Mouse (Mus musculus): Measurements from ENCODE around the gene Cd37. TPM values are rescaled to one million over a fixed set of nuclear protein-coding genes. Genes with fewer than 3 reads are reported as not detected.
A peak's percentile ranks its signal among the peaks of the same experiment; 100 is the strongest.
"Not testable (repeated sequence)": the region's sequence is repeated elsewhere in the genome, so short reads cannot be mapped to it uniquely, and the experiment has no call there.

Cd37 gene
- polyA plus RNA-seq (2012; ENCODE audit: insufficient read depth, insufficient read length, missing spikeins) = 4.1 and 4.5 TPM in 2 replicates

- H3K4me1 ChIP-seq (ENCODE audit: control insufficient read depth, insufficient read depth, insufficient read length, low read length) = peaks cover 13% of the 10 kb centered on the region
- H3K27ac ChIP-seq (replicated peaks; ENCODE audit: low read depth, low read length) = peak within 1 kb of the TSS; percentile 55
- peak within 1 kb of the TSS; percentile 41 for H3K4me3 ChIP-seq (ENCODE audit: insufficient read depth, low read depth, low read length)
Measured at GRCm38 (mm10) chr7:45238723-45239496, at the start of gene Cd37. Gene Cd37 (minus strand): TSS chr7:45239115.

GRCm38 (mm10) chr7:45286486-45286885 lies 47.6 kb upstream of the Cd37 start:
- H3K4me1 ChIP-seq (ENCODE audit: control insufficient read depth, insufficient read depth, insufficient read length, low read length) = peaks cover 3% of the 10 kb centered on the region; the same call in 1 of the 2 replicates
- no peak overlapping the region for H3K27ac ChIP-seq (replicated peaks; ENCODE audit: low read depth, low read length)
- no peak overlapping the region for H3K4me3 ChIP-seq (ENCODE audit: insufficient read depth, low read depth, low read length)

- Histone ChIP-seq H3K27ac (replicated peaks; ENCODE audit: low read depth, low read length) (no peak within 1 kb of the TSS), H3K4me3 (ENCODE audit: insufficient read depth, low read depth, low read length) (peak within 1 kb of the TSS; percentile 65), H3K4me1 (ENCODE audit: control insufficient read depth, insufficient read depth, insufficient read length, low read length) (no peaks in the 10 kb centered on the region)
Measured at GRCm38 (mm10) chr7:45277136-45277760, 38.3 kb upstream of the Cd37 start, which contains the start of gene Slc6a21. Gene Slc6a21 (plus strand): TSS chr7:45277513.

- H3K4me3 ChIP-seq (ENCODE audit: insufficient read depth, low read depth, low read length) = no peak overlapping the region
- H3K27ac ChIP-seq (replicated peaks; ENCODE audit: low read depth, low read length) = no peak overlapping the region
- no peaks in the 10 kb centered on the region for H3K4me1 ChIP-seq (ENCODE audit: control insufficient read depth, insufficient read depth, insufficient read length, low read length)
Measured at GRCm38 (mm10) chr7:45273672-45274071, 34.8 kb upstream of the Cd37 start.

GRCm38 (mm10) chr7:45272786-45273412 lies 34.0 kb upstream of the Cd37 start:
- no peaks in the 10 kb centered on the region for H3K4me1 ChIP-seq (ENCODE audit: control insufficient read depth, insufficient read depth, insufficient read length, low read length)
- no peak overlapping the region for H3K4me3 ChIP-seq (ENCODE audit: insufficient read depth, low read depth, low read length)
- no peak overlapping the region for H3K27ac ChIP-seq (replicated peaks; ENCODE audit: low read depth, low read length)

GRCm38 (mm10) chr7:45265518-45265917 lies 26.6 kb upstream of the Cd37 start:
- Histone ChIP-seq H3K4me1 (ENCODE audit: control insufficient read depth, insufficient read depth, insufficient read length, low read length) (no peaks in the 10 kb centered on the region), H3K27ac (replicated peaks; ENCODE audit: low read depth, low read length) (no peak overlapping the region), H3K4me3 (ENCODE audit: insufficient read depth, low read depth, low read length) (no peak overlapping the region)

- H3K27ac ChIP-seq (replicated peaks; ENCODE audit: low read depth, low read length) = no peak overlapping the region
- no peak overlapping the region for H3K4me3 ChIP-seq (ENCODE audit: insufficient read depth, low read depth, low read length)
- no peaks in the 10 kb centered on the region for H3K4me1 ChIP-seq (ENCODE audit: control insufficient read depth, insufficient read depth, insufficient read length, low read length)
Measured at GRCm38 (mm10) chr7:45264348-45264747, 25.4 kb upstream of the Cd37 start.

GRCm38 (mm10) chr7:45263006-45263607 lies 24.2 kb upstream of the Cd37 start:
- Histone ChIP-seq H3K4me1 (ENCODE audit: control insufficient read depth, insufficient read depth, insufficient read length, low read length) (no peaks in the 10 kb centered on the region), H3K4me3 (ENCODE audit: insufficient read depth, low read depth, low read length) (no peak overlapping the region), H3K27ac (replicated peaks; ENCODE audit: low read depth, low read length) (no peak overlapping the region)

GRCm38 (mm10) chr7:45262266-45262665 lies 23.4 kb upstream of the Cd37 start:
- Histone ChIP-seq H3K4me3 (ENCODE audit: insufficient read depth, low read depth, low read length) (no peak overlapping the region), H3K27ac (replicated peaks; ENCODE audit: low read depth, low read length) (no peak overlapping the region), H3K4me1 (ENCODE audit: control insufficient read depth, insufficient read depth, insufficient read length, low read length) (no peaks in the 10 kb centered on the region)

- Histone ChIP-seq H3K4me1 (ENCODE audit: control insufficient read depth, insufficient read depth, insufficient read length, low read length) (no peaks in the 10 kb centered on the region), H3K27ac (replicated peaks; ENCODE audit: low read depth, low read length) (no peak overlapping the region), H3K4me3 (ENCODE audit: insufficient read depth, low read depth, low read length) (no peak overlapping the region)
Measured at GRCm38 (mm10) chr7:45259281-45259680, 20.4 kb upstream of the Cd37 start.

- H3K27ac ChIP-seq (replicated peaks; ENCODE audit: low read depth, low read length) = no peak overlapping the region
- no peak overlapping the region for H3K4me3 ChIP-seq (ENCODE audit: insufficient read depth, low read depth, low read length)
- no peaks in the 10 kb centered on the region for H3K4me1 ChIP-seq (ENCODE audit: control insufficient read depth, insufficient read depth, insufficient read length, low read length)
Measured at GRCm38 (mm10) chr7:45257063-45257840, 18.3 kb upstream of the Cd37 start.

- H3K27ac ChIP-seq (replicated peaks; ENCODE audit: low read depth, low read length); H3K4me1 ChIP-seq (ENCODE audit: control insufficient read depth, insufficient read depth, insufficient read length, low read length); H3K4me3 ChIP-seq (ENCODE audit: insufficient read depth, low read depth, low read length): not testable (repeated sequence)
Measured at GRCm38 (mm10) chr7:45255822-45256221, 16.9 kb upstream of the Cd37 start.

- H3K4me1 ChIP-seq (ENCODE audit: control insufficient read depth, insufficient read depth, insufficient read length, low read length) = no peaks in the 10 kb centered on the region
- no peak overlapping the region for H3K27ac ChIP-seq (replicated peaks; ENCODE audit: low read depth, low read length)
- no peak overlapping the region for H3K4me3 ChIP-seq (ENCODE audit: insufficient read depth, low read depth, low read length)
Measured at GRCm38 (mm10) chr7:45253806-45254205, 14.9 kb upstream of the Cd37 start.

- no peak overlapping the region for H3K27ac ChIP-seq (replicated peaks; ENCODE audit: low read depth, low read length)
- no peak overlapping the region for H3K4me3 ChIP-seq (ENCODE audit: insufficient read depth, low read depth, low read length)
- H3K4me1 ChIP-seq (ENCODE audit: control insufficient read depth, insufficient read depth, insufficient read length, low read length) = no peaks in the 10 kb centered on the region
Measured at GRCm38 (mm10) chr7:45247666-45248065, 8.8 kb upstream of the Cd37 start.

All from brown adipose tissue, adult 24 weeks (tissue).